ENCODE assay signal across 21 mouse cellular contexts in genomic region chr17:79505565-79505964, GRCm38 (mm10).
DNase-seq lines count a peak whose midpoint lies in the region; ATAC-seq and TF ChIP-seq lines count a peak whose summit lies in the region.
"Had no signal": no experiment of that assay in that cellular context is flagged by ENCODE, and none has a peak within 500 bp of the region (broad histone marks: within the 10 kb centered on the region; RNA-seq: fewer than 3 reads in every experiment).

No protein-coding gene starts in this region.

- no peak for TF ChIP-seq POLR2A in lung, adult 2 months (IDR thresholded peaks at IDR 0.05; ENCODE audit: borderline replicate concordance, extremely low read depth, low read depth, low read length)
- TF ChIP-seq POLR2A in myocyte (IDR thresholded peaks at IDR 0.05; ENCODE audit: insufficient read length, low read depth), result no peak

- no peaks in the 10 kb centered on the region; the same call in 1 of the 2 replicates for H3K4me1 ChIP-seq in lung, adult 2 months (ENCODE audit: control insufficient read depth, insufficient read depth, low read length)
- H3K4me1 ChIP-seq: forebrain, embryonic 12.5 days; hindbrain, embryonic 15.5 days had no signal

- 76% methylated on average over 1 of the region's 1 CpGs for WGBS in lung, adult 2 months

- no peak overlapping the region for H3ac ChIP-seq in myocyte (ENCODE audit: control insufficient read depth, insufficient read length)

- no peak overlapping the region for H3K4me2 ChIP-seq in myocyte (ENCODE audit: low read depth)
- H3K4me2 ChIP-seq: embryonic facial prominence, embryonic 12.5 days; forebrain, embryonic 12.5 days; heart, embryonic 13.5 days; hindbrain, embryonic 15.5 days had no signal

- H3K4me3 ChIP-seq in lung, adult 2 months (replicated peaks; ENCODE audit: extremely low read depth, low read depth, low read length), result no peak overlapping the region
- H3K4me3 ChIP-seq in myocyte, result no peak overlapping the region
- H3K4me3 ChIP-seq: embryonic facial prominence, embryonic 12.5 days; forebrain, embryonic 12.5 days; gastrocnemius, adult 2 months; heart, embryonic 13.5 days; hindbrain, embryonic 15.5 days had no signal

- no peaks in the 10 kb centered on the region for H3K79me2 ChIP-seq in myocyte (ENCODE audit: control insufficient read depth, insufficient read depth)

- H3K36me3 ChIP-seq in myocyte (ENCODE audit: control insufficient read depth, insufficient read depth), result no peaks in the 10 kb centered on the region
- H3K36me3 ChIP-seq: embryonic facial prominence, embryonic 12.5 days; forebrain, embryonic 12.5 days; heart, embryonic 13.5 days; hindbrain, embryonic 15.5 days had no signal

- no peaks in the 10 kb centered on the region for H3K27me3 ChIP-seq in myocyte (ENCODE audit: control insufficient read depth, insufficient read depth, insufficient read length)
- H3K27me3 ChIP-seq: embryonic facial prominence, embryonic 12.5 days; forebrain, embryonic 12.5 days; heart, embryonic 13.5 days; hindbrain, embryonic 15.5 days; Patski had no signal

- peak; percentile 5 for DNase-seq in adrenal gland, adult 2 months
- no peak for DNase-seq in adrenal gland, postnatal 14 days
- peak; percentile 19 to 39 for DNase-seq in lung, adult 18-20 months
- DNase-seq in lung, adult 2 months, result no peak
- DNase-seq in adipocyte (ENCODE audit: low spot score), result peak; percentile 54
- DNase-seq: adrenal gland, postnatal 10 days; B cell, adult 2 months; cerebellum, adult 11-12 months; cerebellum, adult 9-10 months; cerebellum, postnatal 25 days; gastrocnemius, adult 2 months; gastrocnemius, postnatal 25 days; heart, adult 18-20 months; heart, postnatal 36 days had no signal

- no peak for TF ChIP-seq CTCF in lung, adult 2 months (IDR thresholded peaks at IDR 0.05; ENCODE audit: insufficient read depth, low read length)

- no peak for ATAC-seq in activated CD4-positive, CD25-positive, alpha-beta regulatory T cell, adult 4 months
- ATAC-seq: Patski had no signal

TF ChIP-seq in myocyte, 11 proteins besides CTCF, POLR2A, EP300 and RAD21:
- TF ChIP-seq CEBPB (IDR thresholded peaks at IDR 0.05; ENCODE audit: insufficient read depth, poor library complexity, severe bottlenecking) (peak; percentile 80), MYOG (IDR thresholded peaks at IDR 0.05; ENCODE audit: control insufficient read depth in 1 of 3, insufficient read depth in 1 of 3, insufficient read length in 2 of 3, low read depth in 2 of 3) (no peak)

Comparison
In these comparisons a context has a peak if more than half of its experiments do, and no peak if none do; other contexts are left out.
1. DNase-seq: peak in adrenal gland, adult 2 months (single experiment), lung, adult 18-20 months (2 of 2) and adipocyte (single experiment); none in adrenal gland, postnatal 14 days (single experiment) and lung, adult 2 months (single experiment).